Mouse (Mus musculus) G1E (cell line): ENCODE results near the gene Alms1. TPM values are rescaled to one million over a fixed set of nuclear protein-coding genes. Genes with fewer than 3 reads are reported as not detected.

Source experiments
- polyA plus RNA-seq: library from polyadenylated mRNA; stranded (reverse); fragments of >175 nt; gene quantifications from 2 replicates; pipeline ENCODE4 v1.2.3, GENCODE M21; 2012
- total RNA-seq, 2 experiments: library from RNA; stranded (forward) in 1 of 2; stranded (reverse) in 1 of 2; fragments of 200-1000 nt in 1 of 2; fragments of >200 nt in 1 of 2; fragmentation: Nextera tagmentation in 1 of 2; gene quantifications; 2 replicates each; pipeline ENCODE4 v1.2.3; 2014 to 2017

Alms1 gene
- total and polyA plus RNA-seq, 3 experiments: 1.6 to 41.7 (median 19.7) TPM

Other genes starting within 250 kb of the Alms1 start
- gene Rab11fip5, start 212.9 kb upstream of the Alms1 start, total RNA-seq (2014; fragmentation: Nextera tagmentation): not detected in 2 replicates
- 0.27 TPM in 1 of 2 replicates, not detected in the other for gene Rab11fip5, start 212.9 kb upstream of the Alms1 start, total RNA-seq (2017)
- gene Rab11fip5, start 212.9 kb upstream of the Alms1 start, polyA plus RNA-seq: not detected in 2 replicates
- gene Noto, start 163.6 kb upstream of the Alms1 start, total RNA-seq (2014; fragmentation: Nextera tagmentation): not detected in 2 replicates
- gene Noto, start 163.6 kb upstream of the Alms1 start, total RNA-seq (2017): 0.11 TPM in 1 of 2 replicates, not detected in the other
- gene Noto, start 163.6 kb upstream of the Alms1 start, polyA plus RNA-seq: not detected in 2 replicates
- 33.1 and 38.3 TPM in 2 replicates for gene Smyd5, start 155.5 kb upstream of the Alms1 start, total RNA-seq (2014; fragmentation: Nextera tagmentation)
- 35.9 and 40.0 TPM in 2 replicates for gene Smyd5, start 155.5 kb upstream of the Alms1 start, total RNA-seq (2017)
- 10.6 and 36.7 TPM in 2 replicates for gene Smyd5, start 155.5 kb upstream of the Alms1 start, polyA plus RNA-seq
- gene Cct7, start 136.0 kb upstream of the Alms1 start, total RNA-seq (2014; fragmentation: Nextera tagmentation): 221 and 228 TPM in 2 replicates
- gene Cct7, start 136.0 kb upstream of the Alms1 start, total RNA-seq (2017): 281 and 287 TPM in 2 replicates
- 56.6 and 84.3 TPM in 2 replicates for gene Cct7, start 136.0 kb upstream of the Alms1 start, polyA plus RNA-seq
- gene Pradc1, start 135.6 kb upstream of the Alms1 start, total RNA-seq (2014; fragmentation: Nextera tagmentation): 18.0 and 27.5 TPM in 2 replicates
- 11.9 and 14.5 TPM in 2 replicates for gene Pradc1, start 135.6 kb upstream of the Alms1 start, total RNA-seq (2017)
- 31.8 and 45.1 TPM in 2 replicates for gene Pradc1, start 135.6 kb upstream of the Alms1 start, polyA plus RNA-seq
- gene Fbxo41, start 84.5 kb upstream of the Alms1 start, total RNA-seq (2014; fragmentation: Nextera tagmentation): not detected in 2 replicates
- under 0.01 and 0.05 TPM in 2 replicates for gene Fbxo41, start 84.5 kb upstream of the Alms1 start, total RNA-seq (2017)
- gene Fbxo41, start 84.5 kb upstream of the Alms1 start, polyA plus RNA-seq: not detected in 2 replicates
- gene Egr4, start 73.9 kb upstream of the Alms1 start, total RNA-seq (2014; fragmentation: Nextera tagmentation): not detected in 2 replicates
- gene Egr4, start 73.9 kb upstream of the Alms1 start, total RNA-seq (2017): not detected in 2 replicates
- not detected in 2 replicates for gene Egr4, start 73.9 kb upstream of the Alms1 start, polyA plus RNA-seq
- gene Nat8f7, start 125.7 kb downstream of the Alms1 start, total RNA-seq (2014; fragmentation: Nextera tagmentation): not detected in 2 replicates
- not detected in 2 replicates for gene Nat8f7, start 125.7 kb downstream of the Alms1 start, total RNA-seq (2017)
- not detected in 2 replicates for gene Nat8f7, start 125.7 kb downstream of the Alms1 start, polyA plus RNA-seq
- not detected in 2 replicates for gene Nat8f3, start 178.2 kb downstream of the Alms1 start, total RNA-seq (2014; fragmentation: Nextera tagmentation)
- 0.12 and 0.22 TPM in 2 replicates for gene Nat8f3, start 178.2 kb downstream of the Alms1 start, total RNA-seq (2017)
- gene Nat8f3, start 178.2 kb downstream of the Alms1 start, polyA plus RNA-seq: not detected in 2 replicates
- not detected in 2 replicates for gene Nat8f6, start 233.4 kb downstream of the Alms1 start, total RNA-seq (2014; fragmentation: Nextera tagmentation)
- not detected in 2 replicates for gene Nat8f6, start 233.4 kb downstream of the Alms1 start, total RNA-seq (2017)
- gene Nat8f6, start 233.4 kb downstream of the Alms1 start, polyA plus RNA-seq: not detected in 2 replicates
- not detected in 2 replicates for gene Nat8f5, start 233.4 kb downstream of the Alms1 start, total RNA-seq (2014; fragmentation: Nextera tagmentation)
- not detected in 2 replicates for gene Nat8f5, start 233.4 kb downstream of the Alms1 start, total RNA-seq (2017)
- gene Nat8f5, start 233.4 kb downstream of the Alms1 start, polyA plus RNA-seq: not detected in 2 replicates
- not detected in 2 replicates for gene Nat8, start 244.6 kb downstream of the Alms1 start, total RNA-seq (2014; fragmentation: Nextera tagmentation)
- gene Nat8, start 244.6 kb downstream of the Alms1 start, total RNA-seq (2017): not detected in 2 replicates
- gene Nat8, start 244.6 kb downstream of the Alms1 start, polyA plus RNA-seq: not detected in 2 replicates